Mouse (Mus musculus): ENCODE measurements around the gene Cyp24a1.
"Not testable (repeated sequence)": the region's sequence is repeated elsewhere in the genome, so short reads cannot be mapped to it uniquely, and the experiment has no call there.

Gene Cyp24a1

GRCm38 (mm10) chr2:170494784-170495710, 1.9 kb downstream of the Cyp24a1 start:
- no peak for DNase-seq

DNA sequence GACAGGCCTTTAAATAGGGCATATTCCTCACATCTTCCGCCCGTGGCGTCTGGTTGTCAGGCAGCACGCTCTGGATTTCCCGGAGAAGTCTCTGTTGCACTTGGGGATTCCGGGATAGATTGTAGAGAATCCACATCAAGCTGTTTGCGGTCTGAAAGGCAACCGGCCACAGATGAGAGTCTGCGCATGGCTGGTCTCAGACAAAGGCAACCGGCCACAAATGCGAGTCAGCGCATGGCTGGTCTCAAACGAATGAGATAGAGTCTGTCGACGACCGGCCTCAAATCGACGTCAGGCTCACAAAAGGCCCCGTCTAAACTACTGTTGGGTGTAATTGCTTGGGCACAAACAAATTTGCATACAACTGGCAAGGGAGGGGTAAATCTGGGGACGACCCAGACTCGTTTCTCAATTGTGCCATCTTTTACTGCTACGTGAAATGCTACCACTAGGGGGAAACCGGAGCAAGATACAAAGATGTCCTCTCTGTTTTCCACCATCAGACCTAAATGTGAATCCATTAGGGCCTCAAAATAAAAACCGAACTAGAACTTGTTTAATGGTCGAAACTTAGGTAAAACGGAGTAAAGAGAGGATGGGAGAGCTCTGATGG, 8.9 kb downstream of the Cyp24a1 start:
- DNase-seq: no peak

DNA sequence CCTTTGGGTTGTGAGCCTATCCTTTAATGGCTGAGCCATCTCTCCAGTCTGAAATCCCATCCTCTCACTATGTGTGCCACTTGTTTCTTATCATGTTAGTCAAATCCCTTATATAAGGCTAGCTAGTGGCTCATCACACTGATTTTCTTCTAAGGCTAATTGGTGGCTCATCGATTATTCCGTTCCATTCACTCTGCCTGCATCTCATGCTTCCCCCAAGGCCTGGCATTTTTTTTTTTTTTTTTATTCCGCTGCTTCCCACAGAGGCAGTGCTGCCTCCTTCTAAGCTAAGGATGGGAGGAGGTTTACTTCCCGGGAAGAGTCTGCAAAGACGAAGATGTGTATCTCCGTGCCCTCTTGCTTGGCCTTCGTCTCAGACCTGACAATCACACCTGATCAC, 9.7 kb downstream of the Cyp24a1 start:
- DNase-seq: no peak

DNA sequence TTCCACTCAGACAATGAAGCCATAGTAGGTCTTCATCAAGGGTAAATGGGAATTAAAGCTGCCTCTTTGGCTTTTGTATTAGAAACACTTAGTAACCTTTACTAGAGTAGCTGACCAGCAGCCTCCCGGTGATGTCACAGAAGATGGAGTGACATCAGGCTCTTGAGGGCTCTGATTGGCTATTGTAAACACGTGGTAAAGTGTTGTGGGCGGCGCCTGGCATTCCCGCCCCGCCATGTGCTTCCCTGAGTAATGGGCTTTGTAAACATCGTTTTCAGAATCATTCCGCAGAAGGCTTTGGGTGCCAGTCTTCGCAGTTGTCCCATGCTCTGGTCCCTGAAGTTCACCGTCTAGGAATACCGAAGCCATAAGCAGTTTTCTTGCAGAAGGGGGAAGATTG, 13.0 kb downstream of the Cyp24a1 start:
- no peak for DNase-seq

- no peak for DNase-seq
These were observed 14.9 kb downstream of the Cyp24a1 start for GRCm38 (mm10) chr2:170482019-170482540.

GRCm38 (mm10) chr2:170476643-170477042, 20.3 kb downstream of the Cyp24a1 start:
- no peak for DNase-seq

- no peak for DNase-seq
These were observed 20.7 kb downstream of the Cyp24a1 start for GRCm38 (mm10) chr2:170476215-170476614.

- DNase-seq: no peak
These were observed 21.8 kb downstream of the Cyp24a1 start for GRCm38 (mm10) chr2:170475164-170475563.

- no peak for DNase-seq
These were observed 22.8 kb downstream of the Cyp24a1 start for GRCm38 (mm10) chr2:170474125-170474524.

DNA sequence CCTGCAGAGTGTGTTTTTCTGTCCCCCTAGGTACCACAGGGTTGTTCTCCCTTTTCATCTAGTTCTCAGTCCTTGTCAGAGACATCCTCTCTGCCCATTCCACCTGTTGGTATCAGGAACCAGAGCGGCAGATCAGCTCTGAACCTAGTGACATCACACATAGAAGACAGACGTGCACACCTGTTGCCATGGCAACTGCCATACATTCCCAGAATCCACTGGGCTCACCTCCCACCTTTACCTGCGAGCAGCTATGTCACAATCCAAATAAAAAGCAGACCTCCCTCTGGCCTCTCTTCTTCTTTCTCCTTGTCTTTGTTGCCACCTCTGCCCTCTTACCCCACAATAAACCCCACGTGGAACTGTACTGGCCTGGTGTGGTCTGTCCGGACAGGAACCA, 26.4 kb downstream of the Cyp24a1 start:
- no peak for DNase-seq

DNA sequence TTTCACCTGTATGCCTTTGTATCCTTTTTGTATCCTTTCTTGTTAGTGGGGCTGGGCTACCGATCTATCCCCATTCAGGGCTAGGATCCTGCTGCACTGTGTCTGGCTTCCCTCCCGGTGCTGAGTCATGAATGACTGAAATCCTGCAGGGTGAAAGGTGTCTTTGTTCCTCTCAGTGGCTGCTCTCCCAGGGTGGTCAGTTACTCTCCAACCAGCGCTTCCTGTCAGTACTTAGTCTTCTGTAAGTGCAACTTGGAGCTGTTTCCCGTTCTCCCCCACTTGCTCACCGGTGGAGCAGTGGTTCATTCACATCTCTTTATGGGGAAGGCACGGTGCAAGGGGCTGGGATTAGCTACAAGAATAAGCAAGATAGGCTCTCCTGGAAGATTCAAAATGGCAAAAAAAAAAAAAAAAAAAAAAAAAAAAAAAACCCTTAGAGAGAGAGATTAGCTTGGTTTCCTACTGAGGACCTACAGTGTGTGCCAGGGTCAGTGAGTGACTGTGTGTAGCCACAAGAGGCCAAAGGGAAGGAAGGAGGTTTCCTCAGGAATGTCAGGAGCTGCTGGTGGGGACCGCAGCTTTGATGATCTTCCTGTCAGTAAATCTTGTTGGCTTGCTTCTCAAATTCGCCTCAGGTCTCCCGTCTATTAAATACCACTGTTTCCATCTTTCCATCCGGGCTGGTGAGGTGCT, 27.2 kb downstream of the Cyp24a1 start:
- no peak for DNase-seq

GRCm38 (mm10) chr2:170468009-170468408, 28.9 kb downstream of the Cyp24a1 start:
- DNase-seq: no peak

DNA sequence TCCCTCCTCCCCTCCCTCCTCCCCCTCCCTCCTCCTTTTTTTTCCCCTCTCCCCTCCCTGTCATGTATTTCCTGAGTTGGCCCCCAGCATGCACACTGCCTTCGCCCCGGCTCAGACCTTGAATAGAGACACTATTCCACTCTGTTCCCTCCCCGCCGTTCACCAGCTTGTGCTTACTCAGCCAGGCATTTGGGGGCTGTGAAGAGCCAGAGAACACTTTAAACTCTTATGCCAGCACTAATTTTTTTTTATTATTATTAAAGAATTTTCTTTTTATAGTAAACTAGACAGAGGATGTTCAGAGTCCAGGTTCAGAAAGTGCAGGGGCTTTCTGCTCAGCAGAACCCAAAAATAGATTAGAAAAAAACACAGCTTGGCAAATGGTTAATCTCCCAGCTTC, 32.1 kb downstream of the Cyp24a1 start:
- no peak for DNase-seq

GRCm38 (mm10) chr2:170461652-170462051, 35.3 kb downstream of the Cyp24a1 start:
- no peak for DNase-seq

- DNase-seq: no peak
These were observed 37.1 kb downstream of the Cyp24a1 start for GRCm38 (mm10) chr2:170459805-170460204.

DNA sequence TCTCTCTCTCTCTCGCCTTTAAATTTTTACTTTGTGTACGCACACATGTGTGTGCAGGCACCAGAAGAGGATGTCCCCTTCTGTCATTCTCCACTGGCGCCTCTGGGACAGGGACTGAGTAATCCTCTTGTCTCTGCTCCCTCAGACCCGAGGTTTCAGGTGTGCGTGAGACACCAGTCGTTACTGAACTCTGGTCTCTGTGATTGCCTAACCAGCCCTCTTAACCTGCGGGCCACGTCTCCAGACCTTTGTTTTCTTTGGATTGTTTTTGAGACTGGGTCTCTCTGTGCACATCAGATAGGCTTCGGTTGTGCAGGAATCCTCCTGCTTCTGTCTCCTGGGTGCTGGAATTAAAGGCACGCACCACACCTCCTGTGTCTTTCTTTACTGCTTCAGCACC, 37.8 kb downstream of the Cyp24a1 start:
- no peak for DNase-seq

DNA sequence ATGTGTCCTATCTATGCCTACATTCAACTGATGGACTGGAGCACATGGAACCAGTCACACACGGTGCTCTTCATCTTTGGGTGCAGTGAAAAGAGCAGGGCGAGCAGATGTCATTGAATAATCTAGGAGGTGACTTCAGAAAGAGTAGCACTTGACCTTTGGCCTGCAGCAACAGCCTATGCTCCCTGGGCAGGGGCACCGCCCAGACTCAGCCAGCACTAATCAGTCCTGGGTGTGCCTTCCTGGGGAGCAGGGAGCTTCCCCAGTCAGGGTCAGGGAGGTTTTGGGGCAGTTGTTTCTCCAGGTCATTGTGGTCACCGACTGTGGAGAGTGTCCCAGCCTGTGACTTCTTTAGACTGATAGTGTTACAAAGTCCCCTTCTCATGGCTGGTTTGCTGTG, 43.1 kb downstream of the Cyp24a1 start:
- not testable (repeated sequence) for DNase-seq

DNA sequence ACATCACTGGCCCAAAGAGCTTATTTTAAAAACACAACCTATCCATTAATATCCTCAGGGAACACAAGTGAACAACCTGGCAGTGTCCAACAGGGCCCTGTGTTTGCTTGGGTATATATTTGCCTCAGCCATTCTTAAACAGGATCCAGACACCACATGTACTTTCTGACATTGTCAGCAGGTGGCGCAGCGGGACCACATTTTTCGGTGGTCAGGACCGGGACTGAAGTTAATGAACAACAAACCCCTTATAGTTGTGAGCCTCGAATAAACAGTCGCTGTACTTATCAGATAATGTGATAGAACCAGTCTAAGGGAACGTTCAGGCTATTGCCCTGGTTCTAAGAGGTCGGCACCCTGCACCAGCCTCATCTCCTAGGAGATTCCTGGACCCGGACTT, 46.0 kb downstream of the Cyp24a1 start:
- DNase-seq: peak; percentile 50

DNA sequence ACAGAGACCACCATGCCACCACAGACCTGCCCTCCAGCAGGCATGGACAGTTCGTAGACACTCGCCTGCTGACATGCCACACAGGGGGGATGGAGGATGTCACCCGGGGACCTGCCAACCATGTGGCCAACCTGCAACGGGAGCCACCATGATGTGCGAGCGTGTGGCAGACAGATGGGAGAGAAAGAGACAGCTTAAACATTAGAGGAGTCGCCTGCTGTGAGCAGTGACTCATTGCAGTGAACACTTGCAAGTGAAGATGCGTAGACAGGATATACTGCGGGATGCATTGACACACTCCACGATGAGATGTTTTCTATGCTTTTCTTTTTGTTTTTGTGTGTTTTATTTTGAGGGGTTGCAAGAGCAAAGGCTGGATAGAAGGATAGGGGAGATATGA, 49.3 kb downstream of the Cyp24a1 start:
- no peak for DNase-seq

- DNase-seq: no peak
These were observed 50.0 kb downstream of the Cyp24a1 start for GRCm38 (mm10) chr2:170446843-170447383.

DNA sequence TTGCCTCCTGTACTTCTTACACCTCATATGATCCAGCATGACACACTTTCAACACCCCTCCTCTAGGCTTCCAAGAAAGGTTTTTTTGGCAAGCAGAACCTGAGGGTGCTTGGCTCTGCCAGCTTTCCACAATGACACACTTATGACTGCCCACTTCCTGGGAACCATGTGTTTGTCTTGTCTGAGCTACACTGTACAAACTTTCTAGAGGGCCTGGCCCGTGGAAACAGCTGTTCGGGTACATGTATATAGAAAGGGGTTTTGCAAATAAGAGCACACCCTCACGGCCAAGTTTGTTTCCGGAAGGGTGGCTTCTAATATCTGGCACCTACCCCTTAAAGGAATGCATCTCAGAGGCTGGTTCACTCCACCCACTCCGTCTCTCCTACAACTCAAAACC, 51.1 kb downstream of the Cyp24a1 start:
- no peak for DNase-seq

DNA sequence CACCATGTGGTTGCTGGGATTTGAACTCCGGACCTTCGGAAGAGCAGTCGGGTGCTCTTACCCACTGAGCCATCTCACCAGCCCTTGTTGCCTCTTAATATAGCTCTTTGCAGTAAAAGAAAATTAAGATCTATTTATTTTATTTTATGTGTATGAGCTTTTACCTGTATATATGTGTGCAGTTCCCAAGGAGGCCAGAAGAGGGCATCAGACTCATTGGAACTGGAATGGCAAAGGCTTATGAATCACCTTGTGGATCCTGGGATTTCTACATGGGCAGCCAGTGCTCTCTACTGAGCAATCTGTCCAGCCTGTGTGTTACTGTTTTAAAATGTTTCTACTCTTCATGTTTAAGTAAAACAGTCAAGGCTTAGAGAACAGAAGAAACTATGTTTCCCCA, 54.4 kb downstream of the Cyp24a1 start:
- DNase-seq: peak; percentile 9

DNA sequence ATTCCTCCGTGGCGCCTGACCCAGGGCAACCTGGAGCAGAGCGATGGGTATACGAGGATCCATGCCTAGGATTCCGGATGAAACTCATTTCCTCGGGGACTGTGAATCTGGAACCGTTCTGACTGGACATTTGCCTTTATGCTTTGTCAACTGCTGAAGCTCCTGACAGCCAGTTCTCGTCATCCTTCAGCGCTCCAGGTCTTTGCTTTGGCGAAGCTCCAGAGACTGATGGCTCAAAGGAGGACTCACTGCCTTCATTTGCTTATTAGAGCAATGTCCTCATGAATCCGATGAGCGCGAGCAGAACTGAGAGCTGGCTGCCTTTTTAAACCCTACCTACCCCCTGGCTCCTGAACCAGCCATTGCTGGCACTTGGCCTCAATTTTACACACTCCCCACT, 58.2 kb downstream of the Cyp24a1 start:
- no peak for DNase-seq
